Mouse (Mus musculus): ENCODE data around the gene Gcnt4. TPM values are rescaled to one million over a fixed set of nuclear protein-coding genes. Genes with fewer than 3 reads are reported as not detected.

Gene Gcnt4
- total and polyA plus RNA-seq, 3 experiments: not detected

- Histone ChIP-seq H3K27ac (ENCODE audit: insufficient read depth, low read depth) (no peak overlapping the region), H3K9ac (ENCODE audit: insufficient read depth, low read depth) (no peak overlapping the region), H3K79me2 (replicated peaks; ENCODE audit: control insufficient read depth, extremely low read depth, insufficient read depth, poor library complexity, severe bottlenecking) (no peaks in the 10 kb centered on the region), H3K4me2 (ENCODE audit: insufficient read depth, low read depth, poor library complexity, severe bottlenecking) (no peak overlapping the region), H3K27me3 (replicated peaks) (no peaks in the 10 kb centered on the region), H3K9me3 (replicated peaks; ENCODE audit: low read length) (no peaks in the 10 kb centered on the region), H3K36me3 (replicated peaks in 1 of 2; ENCODE audit: control insufficient read depth in 1 of 2, insufficient read depth in 1 of 2, low read length in 1 of 2) (no peaks in the 10 kb centered on the region), H3K4me3 (replicated peaks in 1 of 3; ENCODE audit: low read depth in 2 of 3, low read length in 2 of 3, poor library complexity in 1 of 3) (no peak overlapping the region), H3K4me1 (ENCODE audit: control insufficient read depth in 1 of 2, insufficient read depth in 2 of 2) (no peaks in the 10 kb centered on the region)
- in situ Hi-C loops (cut with MboI; ENCODE audit: low pct_ligation_motif_present, low pct_unique_long_range_greater_than_20kb, low sequenced_read_pairs) (no loop called here), dilution Hi-C loops (cut with MboI; ENCODE audit: extremely low pct_ligation_motif_present, extremely low pct_unique_long_range_greater_than_20kb, low sequenced_read_pairs) (no loop called here)
- TF ChIP-seq MAX (IDR thresholded peaks at IDR 0.05; ENCODE audit: low read length) (no peak), ZNF384 (IDR thresholded peaks at IDR 0.05; ENCODE audit: low read depth, low read length) (no peak), POLR2AphosphoS2 (IDR thresholded peaks at IDR 0.05; ENCODE audit: low read depth, low read length) (no peak), SIN3A (IDR thresholded peaks at IDR 0.05; ENCODE audit: low read length) (no peak), BHLHE40 (IDR thresholded peaks at IDR 0.05; ENCODE audit: low read depth, low read length) (no peak), GABPA (IDR thresholded peaks at IDR 0.05; ENCODE audit: insufficient replicate concordance, low read depth, low read length) (no peak), UBTF (IDR thresholded peaks at IDR 0.05; ENCODE audit: low read depth, low read length) (no peak), IRF4 (IDR thresholded peaks at IDR 0.05; ENCODE audit: low read depth, low read length) (no peak), USF1 (IDR thresholded peaks at IDR 0.05; ENCODE audit: low read depth, low read length) (no peak), RCOR1 (conservative IDR thresholded peaks at IDR 0.05; ENCODE audit: low read depth, low read length) (no peak), ZKSCAN1 (IDR thresholded peaks at IDR 0.05; ENCODE audit: borderline replicate concordance, low read depth, low read length) (no peak), RAD21 (IDR thresholded peaks at IDR 0.05; ENCODE audit: low read depth, low read length) (no peak)
- DNase-seq (ENCODE audit: extremely low read depth): no peak
These were observed 69.0 kb downstream of the Gcnt4 start for GRCm38 (mm10) chr13:96993291-96993989.

- Histone ChIP-seq H3K4me3 (replicated peaks in 1 of 3; ENCODE audit: low read depth in 2 of 3, low read length in 2 of 3, poor library complexity in 1 of 3) (no peak overlapping the region), H3K4me2 (ENCODE audit: insufficient read depth, low read depth, poor library complexity, severe bottlenecking) (no peak overlapping the region), H3K9ac (ENCODE audit: insufficient read depth, low read depth) (no peak overlapping the region), H3K27me3 (replicated peaks) (no peaks in the 10 kb centered on the region), H3K9me3 (replicated peaks; ENCODE audit: low read length) (no peaks in the 10 kb centered on the region), H3K27ac (ENCODE audit: insufficient read depth, low read depth) (no peak overlapping the region), H3K79me2 (replicated peaks; ENCODE audit: control insufficient read depth, extremely low read depth, insufficient read depth, poor library complexity, severe bottlenecking) (no peaks in the 10 kb centered on the region), H3K4me1 (ENCODE audit: control insufficient read depth in 1 of 2, insufficient read depth in 2 of 2) (no peaks in the 10 kb centered on the region), H3K36me3 (replicated peaks in 1 of 2; ENCODE audit: control insufficient read depth in 1 of 2, insufficient read depth in 1 of 2, low read length in 1 of 2) (no peaks in the 10 kb centered on the region)
- in situ Hi-C loops (cut with MboI; ENCODE audit: low pct_ligation_motif_present, low pct_unique_long_range_greater_than_20kb, low sequenced_read_pairs): no loop called here
- dilution Hi-C loops (cut with MboI; ENCODE audit: extremely low pct_ligation_motif_present, extremely low pct_unique_long_range_greater_than_20kb, low sequenced_read_pairs): no loop called here
- TF ChIP-seq SIN3A (IDR thresholded peaks at IDR 0.05; ENCODE audit: low read length) (no peak), RAD21 (IDR thresholded peaks at IDR 0.05; ENCODE audit: low read depth, low read length) (no peak), USF2 (conservative IDR thresholded peaks at IDR 0.05; ENCODE audit: low read depth, low read length) (no peak), POLR2AphosphoS2 (IDR thresholded peaks at IDR 0.05; ENCODE audit: low read depth, low read length) (no peak), ZMIZ1 (IDR thresholded peaks at IDR 0.05; ENCODE audit: low read depth, low read length) (no peak), BHLHE40 (IDR thresholded peaks at IDR 0.05; ENCODE audit: low read depth, low read length) (no peak), CHD2 (IDR thresholded peaks at IDR 0.05; ENCODE audit: low read length) (no peak), NELFE (IDR thresholded peaks at IDR 0.05; ENCODE audit: low read depth, low read length) (no peak), POLR2A (IDR thresholded peaks at IDR 0.05; ENCODE audit: low read depth, low read length) (no peak), KAT2A (IDR thresholded peaks at IDR 0.05; ENCODE audit: insufficient replicate concordance, low read length) (no peak), MEF2A (IDR thresholded peaks at IDR 0.05; ENCODE audit: borderline replicate concordance, low read depth, low read length) (no peak), ELF1 (IDR thresholded peaks at IDR 0.05; ENCODE audit: low read depth, low read length) (no peak), CHD1 (IDR thresholded peaks at IDR 0.05; ENCODE audit: low read depth, low read length) (no peak)
- DNase-seq (ENCODE audit: extremely low read depth): no peak
These were observed 70.8 kb downstream of the Gcnt4 start for GRCm38 (mm10) chr13:96995243-96995642.

Data from CH12.LX (cell line).